Mouse (Mus musculus) right cerebral cortex, postnatal 10 days (tissue): ENCODE results near the gene Lrfn4.

Source experiments
- DNase-seq, 2 experiments: peaks; one replicate each; pipeline ENCODE4 v3.0.0; 2021; ENCODE audit warnings: low spot score in 2 of 2

Gene Lrfn4

DNA sequence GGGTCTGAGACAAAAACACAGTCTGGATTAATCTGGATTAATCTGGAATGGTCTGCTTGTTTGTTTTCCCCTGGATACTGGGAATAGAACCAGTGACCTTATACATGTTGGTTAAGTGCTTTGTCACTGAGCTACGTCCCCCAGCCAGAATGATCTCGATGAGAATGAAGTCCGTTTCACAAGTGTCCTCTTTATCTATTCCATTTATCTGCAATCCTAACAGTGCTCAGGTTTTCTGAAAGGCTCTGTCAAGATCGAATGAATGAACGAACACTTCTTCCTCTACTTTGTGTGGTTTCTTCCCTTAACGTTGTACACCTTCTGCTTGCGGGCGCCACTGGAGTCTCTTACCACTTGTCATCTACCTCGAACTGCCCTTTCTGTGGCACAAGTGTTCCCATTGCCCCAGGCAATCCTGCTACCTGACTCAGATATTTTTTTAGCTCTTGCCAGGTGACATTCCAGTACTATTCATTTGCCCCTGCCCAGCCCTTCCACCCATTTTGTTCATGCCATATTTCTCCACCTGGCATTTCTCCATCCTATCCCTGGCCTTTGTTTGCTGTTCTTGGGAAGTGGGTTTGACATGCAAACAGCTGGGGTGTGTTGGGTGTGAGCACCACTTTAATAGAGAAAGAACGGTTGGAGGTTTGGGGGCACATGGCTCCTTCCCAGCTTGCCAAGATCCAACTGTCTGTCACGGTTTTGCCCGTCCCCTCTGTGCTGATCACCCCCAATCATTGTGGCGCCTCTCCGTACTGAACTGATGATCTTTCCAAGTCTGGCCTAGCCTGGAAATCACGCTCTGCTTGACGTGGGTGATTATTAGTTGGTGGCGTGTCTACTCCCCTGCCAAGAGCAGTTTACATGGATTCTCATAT lies 45.9 kb downstream of the Lrfn4 start:
- no peak for DNase-seq

GRCm38 (mm10) chr19:4568832-4569231 lies 46.6 kb downstream of the Lrfn4 start:
- DNase-seq: no peak

DNA sequence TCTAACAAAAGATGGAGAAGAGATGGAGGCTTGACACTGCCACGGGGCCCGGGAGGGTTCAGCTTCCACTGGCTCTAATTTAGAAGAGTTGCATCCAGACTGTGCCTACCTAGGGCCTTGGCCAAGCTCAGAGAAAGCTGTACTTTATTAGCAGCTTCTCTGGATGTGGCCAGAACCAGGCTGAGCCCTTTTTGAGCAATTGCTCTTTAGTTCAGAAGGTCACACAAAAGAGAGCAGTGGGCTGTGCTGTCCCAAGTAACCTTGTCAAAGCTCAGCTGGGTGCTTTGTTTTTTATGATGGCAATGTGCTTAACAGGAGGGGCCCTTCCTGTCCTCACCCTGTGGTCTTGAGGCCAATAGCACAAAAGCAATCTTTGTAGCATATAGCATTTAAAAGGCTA lies 47.8 kb downstream of the Lrfn4 start:
- DNase-seq: no peak

GRCm38 (mm10) chr19:4566880-4567279 lies 48.6 kb downstream of the Lrfn4 start:
- DNase-seq: no peak

GRCm38 (mm10) chr19:4565678-4566077 lies 49.8 kb downstream of the Lrfn4 start:
- no peak for DNase-seq
